Mouse (Mus musculus): Measurements from ENCODE around the gene Afmid. TPM values are rescaled to one million over a fixed set of nuclear protein-coding genes. Genes with fewer than 3 reads are reported as not detected.

Gene Afmid
- polyA plus RNA-seq, 2 experiments: 7.5 to 7.6 TPM

- DNase-seq (ENCODE audit: low read depth in 3 of 3, low spot score in 3 of 3) (no peak), ATAC-seq (ENCODE audit: insufficient read depth) (no peak)
- Histone ChIP-seq H3K27me3 (ENCODE audit: control insufficient read depth, insufficient read depth, low read length) (no peaks in the 10 kb centered on the region), H3K36me3 (replicated peaks; ENCODE audit: control insufficient read depth, insufficient read depth, low read depth) (peaks cover 61% of the 10 kb centered on the region), H3K9ac (replicated peaks) (no peak overlapping the region), H3K4me3 (ENCODE audit: insufficient read depth in 1 of 2, low read depth in 2 of 2, low read length in 2 of 2) (no peak overlapping the region), H3K4me1 (replicated peaks; ENCODE audit: control insufficient read depth in 2 of 2, insufficient read depth in 2 of 2, low read length in 1 of 2) (peaks cover 21 to 25% of the 10 kb centered on the region in 2 experiments), H3K4me2 (ENCODE audit: low read depth) (no peak overlapping the region), H3K9me3 (ENCODE audit: control insufficient read depth, low read length) (no peaks in the 10 kb centered on the region), H3K27ac (no peak overlapping the region)
- WGBS (ENCODE audit: insufficient replicate concordance): 91% methylated on average over 6 of the region's 6 CpGs
- TF ChIP-seq EP300 (IDR thresholded peaks at IDR 0.05; ENCODE audit: low read depth) (no peak), CTCF (IDR thresholded peaks at IDR 0.05; ENCODE audit: low read depth) (no peak)
These were observed 18.9 kb upstream of the Afmid start for GRCm38 (mm10) chr11:117806781-117807180.

- Histone ChIP-seq H3K9ac (replicated peaks) (peak within 1 kb of the TSS; percentile 94), H3K27me3 (ENCODE audit: control insufficient read depth, insufficient read depth, low read length) (no peaks in the 10 kb centered on the region), H3K4me2 (ENCODE audit: low read depth) (peak within 1 kb of the TSS; percentile 84), H3K9me3 (ENCODE audit: control insufficient read depth, low read length) (no peaks in the 10 kb centered on the region), H3K27ac (peak within 1 kb of the TSS; percentile 77), H3K36me3 (replicated peaks; ENCODE audit: control insufficient read depth, insufficient read depth, low read depth) (peaks cover 61% of the 10 kb centered on the region), H3K4me3 (ENCODE audit: insufficient read depth in 1 of 2, low read depth in 2 of 2, low read length in 2 of 2) (peak within 1 kb of the TSS; percentile 70 to 72), H3K4me1 (replicated peaks; ENCODE audit: control insufficient read depth in 2 of 2, insufficient read depth in 2 of 2, low read length in 1 of 2) (peaks cover 13 to 17% of the 10 kb centered on the region in 2 experiments)
- WGBS (ENCODE audit: insufficient replicate concordance): under 1% methylated on average over 75 of the region's 75 CpGs
- ATAC-seq (ENCODE audit: insufficient read depth): peak; percentile 71
- TF ChIP-seq CTCF (IDR thresholded peaks at IDR 0.05; ENCODE audit: low read depth) (no peak), EP300 (IDR thresholded peaks at IDR 0.05; ENCODE audit: low read depth) (peak; percentile 20; the same call in 1 of the 2 replicates)
- no peak for DNase-seq (ENCODE audit: low read depth in 3 of 3, low spot score in 3 of 3)
These were observed 16.1 kb upstream of the Afmid start, which contains the start of the genes Gm20708 and Syngr2 for GRCm38 (mm10) chr11:117809407-117810311. Gm20708 (plus strand) TSS chr11:117809668. Syngr2 (plus strand) TSS chr11:117809668.

GRCm38 (mm10) chr11:117810401-117811046 is 15.2 kb upstream of the Afmid start:
- DNase-seq (ENCODE audit: low read depth in 3 of 3, low spot score in 3 of 3): peak in 2 of 3 experiments; percentile 72 to 80
- Histone ChIP-seq H3K9ac (replicated peaks) (peak overlapping the region; percentile 94), H3K4me3 (ENCODE audit: insufficient read depth in 1 of 2, low read depth in 2 of 2, low read length in 2 of 2) (peak overlapping the region; percentile 70 to 72), H3K36me3 (replicated peaks; ENCODE audit: control insufficient read depth, insufficient read depth, low read depth) (peaks cover 62% of the 10 kb centered on the region), H3K27ac (peak overlapping the region; percentile 77), H3K4me2 (ENCODE audit: low read depth) (peak overlapping the region; percentile 84), H3K27me3 (ENCODE audit: control insufficient read depth, insufficient read depth, low read length) (no peaks in the 10 kb centered on the region), H3K9me3 (ENCODE audit: control insufficient read depth, low read length) (no peaks in the 10 kb centered on the region), H3K4me1 (replicated peaks; ENCODE audit: control insufficient read depth in 2 of 2, insufficient read depth in 2 of 2, low read length in 1 of 2) (peaks cover 13 to 17% of the 10 kb centered on the region in 2 experiments)
- peak; percentile 72 for ATAC-seq (ENCODE audit: insufficient read depth)
- under 1% methylated on average over 21 of the region's 21 CpGs for WGBS (ENCODE audit: insufficient replicate concordance)
- peak; percentile 78 for TF ChIP-seq CTCF (IDR thresholded peaks at IDR 0.05; ENCODE audit: low read depth)
- no peak for TF ChIP-seq EP300 (IDR thresholded peaks at IDR 0.05; ENCODE audit: low read depth)

GRCm38 (mm10) chr11:117813867-117814266 is 11.9 kb upstream of the Afmid start:
- Histone ChIP-seq H3K9me3 (ENCODE audit: control insufficient read depth, low read length) (no peaks in the 10 kb centered on the region), H3K4me2 (ENCODE audit: low read depth) (no peak overlapping the region), H3K4me1 (replicated peaks; ENCODE audit: control insufficient read depth in 2 of 2, insufficient read depth in 2 of 2, low read length in 1 of 2) (peaks cover 10 to 15% of the 10 kb centered on the region in 2 experiments), H3K27ac (peak overlapping the region; percentile 29; the same call in 1 of the 2 replicates), H3K27me3 (ENCODE audit: control insufficient read depth, insufficient read depth, low read length) (no peaks in the 10 kb centered on the region), H3K9ac (replicated peaks) (no peak overlapping the region; the same call in 1 of the 2 replicates), H3K4me3 (ENCODE audit: insufficient read depth in 1 of 2, low read depth in 2 of 2, low read length in 2 of 2) (no peak overlapping the region), H3K36me3 (replicated peaks; ENCODE audit: control insufficient read depth, insufficient read depth, low read depth) (peaks cover 65% of the 10 kb centered on the region)
- TF ChIP-seq EP300 (IDR thresholded peaks at IDR 0.05; ENCODE audit: low read depth): no peak
- no peak for TF ChIP-seq CTCF (IDR thresholded peaks at IDR 0.05; ENCODE audit: low read depth)
- DNase-seq (ENCODE audit: low read depth in 3 of 3, low spot score in 3 of 3) (no peak), ATAC-seq (ENCODE audit: insufficient read depth) (no peak)
- WGBS (ENCODE audit: insufficient replicate concordance): 50% methylated on average over 5 of the region's 5 CpGs
